Mouse (Mus musculus) kidney, adult 18-20 months (tissue): Measurements from ENCODE around the gene Gpn3.

ENCODE experiments used
- DNase-seq: peaks from one replicate; pipeline ENCODE4 v3.0.0; 2021

Gene Gpn3

GRCm38 (mm10) chr5:122371591-122372191 lies at the start of gene Gpn3:
Gene Gpn3, plus strand, starts transcription at chr5:122371876.
- no peak for DNase-seq

DNA sequence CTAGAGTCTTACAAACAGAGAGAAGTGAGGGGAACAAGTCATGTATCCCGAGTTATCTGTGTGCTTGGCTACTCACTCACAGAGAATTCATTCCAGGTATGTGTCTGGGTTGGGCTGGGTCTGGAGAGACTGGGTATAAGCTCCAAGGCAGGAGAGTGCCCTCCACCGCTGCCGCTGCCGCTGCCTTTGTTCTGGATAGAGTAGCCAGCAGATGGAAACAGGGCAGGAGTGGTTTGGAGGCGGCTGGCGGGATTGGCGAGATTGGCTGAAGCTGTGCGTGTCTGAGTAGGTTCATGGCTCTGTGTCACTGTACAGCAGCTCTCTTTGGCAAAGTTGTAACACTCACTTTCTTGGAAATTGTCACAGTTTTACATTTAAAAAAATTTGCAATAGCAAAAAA lies 48.2 kb upstream of the Gpn3 start:
- DNase-seq = no peak

GRCm38 (mm10) chr5:122324608-122325431 lies 46.9 kb upstream of the Gpn3 start:
- no peak for DNase-seq

- no peak for DNase-seq
Observed at GRCm38 (mm10) chr5:122325477-122325876, 46.2 kb upstream of the Gpn3 start.

GRCm38 (mm10) chr5:122327283-122327682 lies 44.4 kb upstream of the Gpn3 start:
- DNase-seq = no peak

GRCm38 (mm10) chr5:122330269-122330668 lies 41.4 kb upstream of the Gpn3 start:
- no peak for DNase-seq

GRCm38 (mm10) chr5:122334682-122335081 lies 37.0 kb upstream of the Gpn3 start:
- no peak for DNase-seq

DNA sequence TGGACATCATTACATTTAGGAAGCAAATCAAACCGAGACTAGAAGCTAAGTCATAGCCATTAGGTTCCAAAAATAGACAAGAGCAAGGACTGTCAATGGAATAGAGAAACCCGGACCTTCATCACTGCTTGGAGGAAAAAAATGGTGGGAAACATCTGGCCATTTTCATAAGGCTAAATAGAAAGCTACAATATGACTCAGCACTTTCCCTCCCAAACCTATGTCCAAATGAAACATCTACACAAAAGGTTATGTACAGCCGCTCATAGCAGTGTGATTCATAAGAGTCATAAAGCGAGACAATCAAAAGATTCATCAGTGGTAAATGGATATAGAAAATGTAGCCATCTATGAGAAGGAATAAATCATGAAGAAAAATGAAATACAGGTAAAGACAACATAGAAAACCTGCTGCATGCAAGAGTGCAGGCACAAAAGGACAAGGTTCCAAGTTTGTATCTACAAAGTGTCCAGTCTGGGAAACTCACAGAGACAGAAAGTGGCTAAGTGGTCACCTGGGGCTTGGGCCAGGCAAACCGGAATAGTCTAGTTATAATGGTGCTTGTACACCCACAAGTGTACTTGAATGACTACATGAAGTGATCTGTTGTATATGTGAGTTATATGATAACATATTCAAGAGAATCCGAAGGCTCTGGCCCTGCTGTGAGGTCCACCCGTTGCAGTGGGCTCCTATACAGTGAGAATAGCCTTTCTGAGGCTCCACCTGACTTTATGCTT lies 35.0 kb upstream of the Gpn3 start:
- no peak for DNase-seq

GRCm38 (mm10) chr5:122342874-122343273 lies 28.8 kb upstream of the Gpn3 start:
- no peak for DNase-seq

- DNase-seq = no peak
Observed at GRCm38 (mm10) chr5:122343768-122344167, 27.9 kb upstream of the Gpn3 start.

GRCm38 (mm10) chr5:122344260-122344659 lies 27.4 kb upstream of the Gpn3 start:
- peak; percentile 78 for DNase-seq

DNA sequence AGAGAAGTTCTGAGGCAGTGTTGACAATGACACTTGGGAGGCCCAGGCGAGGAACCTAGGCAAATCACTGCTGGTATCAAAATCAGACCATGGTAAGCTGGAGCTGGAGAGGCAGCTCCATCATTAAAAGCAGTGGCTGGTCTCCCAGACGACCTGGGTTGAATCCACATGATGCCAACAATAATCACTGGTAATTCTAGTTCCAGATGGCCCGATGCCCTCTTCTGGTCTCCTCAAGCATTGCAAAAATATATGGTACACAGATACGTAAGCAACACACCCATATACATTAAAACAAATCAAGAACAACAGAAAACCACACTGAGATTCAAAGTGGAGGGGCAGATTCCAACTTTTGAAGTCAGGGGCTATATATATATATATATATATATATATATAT lies 25.9 kb upstream of the Gpn3 start:
- DNase-seq = no peak

DNA sequence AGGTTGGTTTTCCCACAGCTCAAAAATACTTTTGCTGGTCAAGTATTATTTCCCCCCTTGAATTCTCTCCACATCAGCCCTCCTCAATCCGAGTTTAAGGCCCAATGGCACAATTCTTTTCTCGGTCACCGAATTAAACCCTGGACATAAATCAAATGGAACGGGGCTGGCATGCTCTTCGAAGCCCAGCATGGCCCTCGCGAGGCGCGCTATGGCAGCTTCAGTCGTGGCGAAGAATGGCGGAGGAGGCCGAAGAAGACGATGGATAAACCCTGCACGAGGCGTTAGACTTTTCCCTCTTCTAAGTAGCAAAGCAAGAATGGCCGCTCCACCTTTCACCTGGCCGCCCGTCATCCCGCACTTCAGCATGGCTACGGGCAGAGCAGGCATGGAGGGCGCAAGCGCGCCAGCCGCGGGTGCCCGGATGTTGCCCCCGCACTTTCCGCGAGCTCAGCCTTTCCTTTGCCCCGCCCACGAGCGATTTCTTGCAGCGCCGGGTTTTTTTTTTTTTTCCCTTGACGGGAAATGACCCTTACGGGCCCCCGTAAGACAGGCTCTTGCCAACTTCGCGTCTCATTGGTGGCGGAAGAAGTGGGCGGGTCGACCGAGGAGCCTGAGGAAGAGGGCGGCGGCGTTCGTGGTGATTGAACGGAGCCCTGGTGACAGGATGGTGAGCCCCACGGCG lies 17.7 kb upstream of the Gpn3 start, which contains the start of the genes Rad9b and Vps29:
Gene Rad9b (minus strand): TSS at position 427 of the 685 bp plus-strand sequence.
Gene Vps29 (plus strand): TSS at position 563 of the 685 bp plus-strand sequence.
- peak; percentile 98 for DNase-seq

GRCm38 (mm10) chr5:122354492-122355067 lies 17.1 kb upstream of the Gpn3 start:
- DNase-seq = no peak

DNA sequence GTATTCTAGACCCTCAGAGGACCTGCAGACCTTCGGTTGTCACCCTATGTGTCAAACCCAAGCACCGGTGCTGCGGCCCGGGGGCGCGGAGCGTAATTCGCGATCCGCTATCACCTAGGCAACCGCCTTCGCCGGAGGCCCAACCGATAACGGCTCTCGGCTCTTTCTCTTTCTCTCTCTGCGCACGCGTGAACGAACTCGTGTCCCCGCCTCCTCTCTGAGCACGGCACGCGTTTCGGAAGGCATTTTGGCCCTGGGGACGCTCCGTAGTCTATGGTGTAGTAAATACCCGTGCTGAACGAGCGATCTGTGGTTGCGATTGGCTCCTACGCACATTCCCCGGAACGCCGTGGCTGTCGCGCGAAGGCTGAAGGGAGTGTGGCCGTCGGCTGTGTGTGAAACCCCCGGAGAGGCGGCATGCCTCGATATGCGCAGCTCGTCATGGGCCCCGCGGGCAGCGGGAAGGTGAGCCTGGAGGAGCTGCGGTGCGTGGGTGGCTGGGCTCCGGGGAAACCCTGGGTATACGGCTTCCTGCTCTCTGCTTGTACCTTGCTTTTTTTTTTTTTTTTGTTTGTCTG lies 605 bp downstream of the Gpn3 start, which contains the start of gene Fam216a:
Gene Fam216a (minus strand): TSS at position 173 of the 578 bp plus-strand sequence.
- DNase-seq = peak; percentile 99

- DNase-seq = no peak
Observed at GRCm38 (mm10) chr5:122372878-122373277, 1.2 kb downstream of the Gpn3 start.

DNA sequence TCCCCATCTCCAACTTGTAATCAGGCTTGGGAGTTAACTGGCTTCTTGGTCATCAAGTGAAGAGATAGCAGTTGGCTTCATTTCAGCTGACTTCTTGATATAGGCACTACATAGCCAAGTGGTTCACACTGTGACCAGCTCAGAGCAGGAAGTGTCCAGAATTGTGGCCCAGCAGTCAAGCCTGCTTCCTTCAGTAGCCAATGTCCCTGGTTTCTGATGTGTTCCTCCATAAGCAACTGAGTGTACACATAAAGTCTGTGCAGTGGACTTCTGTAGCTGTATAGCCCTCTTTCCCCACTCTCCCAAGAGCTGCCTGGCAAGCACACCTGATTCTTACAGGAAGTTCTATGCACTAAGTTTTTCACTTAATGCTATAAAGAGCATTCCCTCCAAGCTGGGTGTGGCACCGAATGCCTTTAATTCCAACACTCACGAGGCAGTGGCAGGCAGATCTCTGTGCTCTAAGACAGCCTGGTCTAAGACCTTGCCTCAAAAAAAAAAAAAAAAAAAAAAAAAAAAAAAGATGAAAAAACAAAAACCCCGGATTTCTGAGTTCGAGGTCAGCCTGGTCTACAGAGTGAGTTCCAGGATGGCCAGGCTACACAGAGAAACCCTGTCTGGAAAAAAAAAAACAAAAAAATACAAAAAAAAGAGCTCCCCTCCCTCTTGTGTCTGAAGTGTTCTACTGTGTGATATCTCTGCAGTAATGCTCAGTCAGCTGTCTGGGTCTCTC lies 5.6 kb downstream of the Gpn3 start:
- DNase-seq = no peak

DNA sequence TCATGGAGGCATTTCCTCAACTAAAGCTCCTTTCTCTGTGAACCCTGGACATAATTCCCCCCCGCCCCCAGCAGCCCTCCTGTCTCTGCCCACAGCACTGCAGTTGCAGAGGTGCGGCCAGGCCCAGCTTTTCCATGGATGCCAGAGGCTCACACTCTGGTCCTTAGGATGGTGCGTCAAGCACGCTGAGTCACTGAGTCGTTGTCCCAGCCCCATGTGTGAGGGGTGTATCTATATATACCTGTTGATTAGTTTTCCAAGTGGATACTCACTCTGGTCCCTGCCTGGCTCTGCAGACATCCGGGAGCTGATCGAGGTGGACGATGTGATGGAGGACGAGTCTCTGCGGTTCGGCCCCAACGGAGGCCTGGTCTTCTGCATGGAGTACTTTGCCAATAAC lies 6.5 kb downstream of the Gpn3 start:
- no peak for DNase-seq

- DNase-seq = peak; percentile 78
Observed at GRCm38 (mm10) chr5:122379374-122380155, 7.9 kb downstream of the Gpn3 start.

DNA sequence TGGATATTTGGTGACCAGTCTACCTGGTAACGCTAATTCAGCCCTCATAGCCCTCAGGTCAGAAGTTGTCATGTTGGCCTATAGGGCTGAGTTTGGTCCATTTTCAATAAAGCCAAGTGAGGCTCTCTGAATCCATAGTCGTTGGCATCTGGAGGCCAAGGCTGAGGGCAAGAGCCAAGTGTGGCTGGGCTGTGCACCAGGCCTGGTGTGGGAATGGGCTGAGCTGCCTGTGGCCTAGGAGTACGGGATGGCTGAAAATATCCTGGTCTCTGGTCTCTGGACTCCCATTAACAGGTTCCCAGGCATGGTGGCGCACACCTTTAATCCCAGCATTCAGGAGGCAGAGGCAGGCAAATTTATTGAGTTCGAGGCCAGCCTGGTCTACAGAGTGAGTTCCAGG lies 18.3 kb downstream of the Gpn3 start:
- DNase-seq = no peak

DNA sequence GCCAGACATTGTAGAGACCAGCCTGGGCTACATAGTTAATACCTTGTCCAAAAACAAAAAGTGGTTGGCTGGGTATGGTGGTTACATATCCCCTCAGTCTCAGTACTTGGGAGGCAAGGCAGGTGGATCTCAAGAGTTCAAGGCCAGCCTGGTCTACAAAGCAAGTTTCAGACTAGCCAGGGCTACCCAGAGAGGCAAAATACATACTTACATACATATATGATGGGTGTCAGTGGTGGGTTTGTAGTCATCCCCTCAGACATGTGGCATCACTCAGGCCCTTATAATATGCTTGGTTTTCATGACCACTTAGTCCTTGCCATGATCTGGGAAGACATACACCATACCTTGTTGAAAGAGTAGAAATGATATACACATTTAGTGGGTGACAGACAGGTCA lies 19.0 kb downstream of the Gpn3 start:
- DNase-seq = no peak
